Mouse (Mus musculus): ENCODE data around the gene Atg5. TPM values are rescaled to one million over a fixed set of nuclear protein-coding genes. Genes with fewer than 3 reads are reported as not detected.

The Atg5 gene
- polyA plus RNA-seq, 1 experiment: 18.2 TPM

- H3K27ac ChIP-seq (ENCODE audit: insufficient read depth, low read length): no peak overlapping the region
- TF ChIP-seq CTCF (IDR thresholded peaks at IDR 0.05; ENCODE audit: extremely low read depth, insufficient read depth, low read length): no peak
- no peak for TF ChIP-seq POLR2A (IDR thresholded peaks at IDR 0.05; ENCODE audit: extremely low read depth, insufficient read depth, low read length)
Observed at GRCm38 (mm10) chr10:44343351-44343750, 75.2 kb downstream of the Atg5 start.

GRCm38 (mm10) chr10:44347549-44348172 is 79.5 kb downstream of the Atg5 start:
- no peak overlapping the region for H3K4me3 ChIP-seq (ENCODE audit: insufficient read depth, low read length)
- TF ChIP-seq CTCF (IDR thresholded peaks at IDR 0.05; ENCODE audit: extremely low read depth, insufficient read depth, low read length): no peak
- TF ChIP-seq POLR2A (IDR thresholded peaks at IDR 0.05; ENCODE audit: extremely low read depth, insufficient read depth, low read length): no peak
- H3K27ac ChIP-seq (ENCODE audit: insufficient read depth, low read length): no peak overlapping the region
- H3K4me1 ChIP-seq (ENCODE audit: control insufficient read depth, insufficient read depth, low read length): no peaks in the 10 kb centered on the region

More at GRCm38 (mm10) chr10:44343351-44343750, 75.2 kb downstream of the Atg5 start:
- Histone ChIP-seq H3K4me3 (ENCODE audit: insufficient read depth, low read length) (no peak overlapping the region), H3K4me1 (ENCODE audit: control insufficient read depth, insufficient read depth, low read length) (no peaks in the 10 kb centered on the region)

GRCm38 (mm10) chr10:44348474-44349415 is 80.6 kb downstream of the Atg5 start:
- H3K4me1 ChIP-seq (ENCODE audit: control insufficient read depth, insufficient read depth, low read length): no peaks in the 10 kb centered on the region
- TF ChIP-seq POLR2A (IDR thresholded peaks at IDR 0.05; ENCODE audit: extremely low read depth, insufficient read depth, low read length) (no peak), CTCF (IDR thresholded peaks at IDR 0.05; ENCODE audit: extremely low read depth, insufficient read depth, low read length) (no peak)
- H3K4me3 ChIP-seq (ENCODE audit: insufficient read depth, low read length): no peak overlapping the region
- no peak overlapping the region for H3K27ac ChIP-seq (ENCODE audit: insufficient read depth, low read length)

GRCm38 (mm10) chr10:44353467-44353866 is 85.3 kb downstream of the Atg5 start:
- no peak overlapping the region for H3K27ac ChIP-seq (ENCODE audit: insufficient read depth, low read length)
- no peak for TF ChIP-seq POLR2A (IDR thresholded peaks at IDR 0.05; ENCODE audit: extremely low read depth, insufficient read depth, low read length)
- TF ChIP-seq CTCF (IDR thresholded peaks at IDR 0.05; ENCODE audit: extremely low read depth, insufficient read depth, low read length): no peak
- no peaks in the 10 kb centered on the region for H3K4me1 ChIP-seq (ENCODE audit: control insufficient read depth, insufficient read depth, low read length)

GRCm38 (mm10) chr10:44354393-44354792 is 86.2 kb downstream of the Atg5 start:
- Histone ChIP-seq H3K4me1 (ENCODE audit: control insufficient read depth, insufficient read depth, low read length) (no peaks in the 10 kb centered on the region), H3K27ac (ENCODE audit: insufficient read depth, low read length) (no peak overlapping the region), H3K4me3 (ENCODE audit: insufficient read depth, low read length) (no peak overlapping the region)
- TF ChIP-seq POLR2A (IDR thresholded peaks at IDR 0.05; ENCODE audit: extremely low read depth, insufficient read depth, low read length) (no peak), CTCF (IDR thresholded peaks at IDR 0.05; ENCODE audit: extremely low read depth, insufficient read depth, low read length) (no peak)

More at GRCm38 (mm10) chr10:44353467-44353866, 85.3 kb downstream of the Atg5 start:
- no peak overlapping the region for H3K4me3 ChIP-seq (ENCODE audit: insufficient read depth, low read length)

- Histone ChIP-seq H3K4me3 (ENCODE audit: insufficient read depth, low read length) (no peak overlapping the region), H3K27ac (ENCODE audit: insufficient read depth, low read length) (no peak overlapping the region), H3K4me1 (ENCODE audit: control insufficient read depth, insufficient read depth, low read length) (no peaks in the 10 kb centered on the region)
- TF ChIP-seq POLR2A (IDR thresholded peaks at IDR 0.05; ENCODE audit: extremely low read depth, insufficient read depth, low read length) (no peak), CTCF (IDR thresholded peaks at IDR 0.05; ENCODE audit: extremely low read depth, insufficient read depth, low read length) (no peak)
Observed at GRCm38 (mm10) chr10:44355216-44355615, 87.1 kb downstream of the Atg5 start.

- no peak overlapping the region for H3K27ac ChIP-seq (ENCODE audit: insufficient read depth, low read length)
- no peak overlapping the region for H3K4me3 ChIP-seq (ENCODE audit: insufficient read depth, low read length)
- 0 out of 2 replicates have a peak, but pooled peaks cover 1% of the 10 kb centered on the region for H3K4me1 ChIP-seq (ENCODE audit: control insufficient read depth, insufficient read depth, low read length)
- TF ChIP-seq CTCF (IDR thresholded peaks at IDR 0.05; ENCODE audit: extremely low read depth, insufficient read depth, low read length): no peak
- no peak for TF ChIP-seq POLR2A (IDR thresholded peaks at IDR 0.05; ENCODE audit: extremely low read depth, insufficient read depth, low read length)
Observed at GRCm38 (mm10) chr10:44356625-44357024, 88.5 kb downstream of the Atg5 start.

GRCm38 (mm10) chr10:44357316-44357715 is 89.2 kb downstream of the Atg5 start:
- H3K4me1 ChIP-seq (ENCODE audit: control insufficient read depth, insufficient read depth, low read length): 0 out of 2 replicates have a peak, but pooled peaks cover 1% of the 10 kb centered on the region
- TF ChIP-seq POLR2A (IDR thresholded peaks at IDR 0.05; ENCODE audit: extremely low read depth, insufficient read depth, low read length) (no peak), CTCF (IDR thresholded peaks at IDR 0.05; ENCODE audit: extremely low read depth, insufficient read depth, low read length) (no peak)
- H3K4me3 ChIP-seq (ENCODE audit: insufficient read depth, low read length): no peak overlapping the region
- H3K27ac ChIP-seq (ENCODE audit: insufficient read depth, low read length): no peak overlapping the region

GRCm38 (mm10) chr10:44358816-44359215 is 90.7 kb downstream of the Atg5 start:
- no peak for TF ChIP-seq POLR2A (IDR thresholded peaks at IDR 0.05; ENCODE audit: extremely low read depth, insufficient read depth, low read length)
- no peak for TF ChIP-seq CTCF (IDR thresholded peaks at IDR 0.05; ENCODE audit: extremely low read depth, insufficient read depth, low read length)

More at GRCm38 (mm10) chr10:44358816-44359215, 90.7 kb downstream of the Atg5 start:
- Histone ChIP-seq H3K4me1 (ENCODE audit: control insufficient read depth, insufficient read depth, low read length) (0 out of 2 replicates have a peak, but pooled peaks cover 1% of the 10 kb centered on the region), H3K4me3 (ENCODE audit: insufficient read depth, low read length) (no peak overlapping the region), H3K27ac (ENCODE audit: insufficient read depth, low read length) (no peak overlapping the region)
